Mouse (Mus musculus): ENCODE results near the gene Vwf.
A peak's percentile ranks its signal among the peaks of the same experiment; 100 is the strongest.

Vwf gene

GRCm38 (mm10) chr6:125541296-125541695, 5.3 kb upstream of the Vwf start:
- no peak for DNase-seq (ENCODE audit: low spot score in 2 of 2)

GRCm38 (mm10) chr6:125548406-125548805, 1.8 kb downstream of the Vwf start:
- no peak for DNase-seq (ENCODE audit: low spot score in 2 of 2)

DNA sequence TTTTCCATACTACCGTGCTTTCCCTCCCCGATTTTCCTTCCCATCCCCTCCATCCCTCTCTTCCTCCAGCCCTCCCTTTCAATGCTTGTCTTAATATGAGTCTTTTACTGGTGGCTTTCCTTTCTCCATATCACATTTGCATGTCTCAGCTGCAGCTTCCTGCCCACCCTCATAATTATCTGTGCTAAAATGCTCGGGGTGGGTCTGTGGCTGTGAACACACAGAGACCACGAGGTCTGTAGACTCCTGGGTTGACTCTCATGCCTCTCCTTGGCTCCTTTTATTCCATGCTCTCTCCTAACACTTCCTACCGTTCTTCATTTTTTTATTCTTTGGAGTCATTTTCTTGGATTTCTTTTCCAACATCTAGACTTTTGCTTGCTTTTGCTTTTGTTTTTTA, 3.6 kb downstream of the Vwf start:
- DNase-seq (ENCODE audit: low spot score in 2 of 2), result no peak

- DNase-seq (ENCODE audit: low spot score in 2 of 2), result no peak
These were observed 6.2 kb downstream of the Vwf start for GRCm38 (mm10) chr6:125552760-125553159.

- DNase-seq (ENCODE audit: low spot score in 2 of 2), result no peak
These were observed 7.0 kb downstream of the Vwf start for GRCm38 (mm10) chr6:125553551-125553950.

DNA sequence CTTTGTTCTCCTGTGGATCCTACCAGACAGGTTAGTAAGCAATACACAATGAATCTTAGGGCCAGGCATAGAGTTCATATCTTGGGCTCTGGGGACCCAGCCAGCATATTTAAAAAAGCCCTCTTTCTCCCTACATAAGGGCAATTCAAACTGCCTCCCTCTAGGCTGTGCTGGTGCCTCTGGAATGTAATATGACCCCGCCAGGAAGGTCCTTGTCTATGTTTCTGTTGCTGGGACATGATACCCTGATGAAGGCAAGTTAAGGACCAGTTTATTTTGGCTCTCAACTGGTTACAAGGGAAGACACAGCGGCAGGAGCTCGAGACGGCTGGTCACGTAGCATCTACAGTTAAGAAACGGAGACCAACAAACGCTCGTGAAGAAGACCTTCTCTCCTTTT, 12.3 kb downstream of the Vwf start:
- no peak for DNase-seq (ENCODE audit: low spot score in 2 of 2)

- no peak for DNase-seq (ENCODE audit: low spot score in 2 of 2)
These were observed 14.5 kb downstream of the Vwf start for GRCm38 (mm10) chr6:125561031-125561430.

GRCm38 (mm10) chr6:125561521-125561920, 14.9 kb downstream of the Vwf start:
- DNase-seq (ENCODE audit: low spot score in 2 of 2), result no peak

- DNase-seq (ENCODE audit: low spot score in 2 of 2), result no peak
These were observed 18.3 kb downstream of the Vwf start for GRCm38 (mm10) chr6:125564812-125565281.

GRCm38 (mm10) chr6:125565326-125565725, 18.8 kb downstream of the Vwf start:
- no peak for DNase-seq (ENCODE audit: low spot score in 2 of 2)

DNA sequence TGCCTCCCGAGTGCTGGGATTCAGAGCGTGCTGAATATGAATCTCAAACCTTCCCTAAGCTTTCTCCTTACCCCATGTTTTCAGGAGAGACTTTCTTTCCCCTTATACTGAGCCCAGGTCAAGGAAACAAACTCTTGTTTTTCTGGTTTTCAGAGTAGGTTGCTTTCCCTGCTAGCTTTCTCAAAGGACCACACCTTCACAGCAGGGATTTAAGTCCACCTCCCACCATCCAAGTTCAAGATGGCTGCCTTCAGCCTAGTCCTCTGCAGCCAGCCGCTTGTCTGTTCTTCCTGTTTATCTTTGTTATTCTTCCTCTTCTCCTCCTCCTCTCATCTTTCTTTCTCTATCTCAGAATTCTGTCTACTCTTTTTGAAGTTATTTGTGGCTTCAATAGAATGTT, 20.1 kb downstream of the Vwf start:
- DNase-seq (ENCODE audit: low spot score in 2 of 2), result no peak

DNA sequence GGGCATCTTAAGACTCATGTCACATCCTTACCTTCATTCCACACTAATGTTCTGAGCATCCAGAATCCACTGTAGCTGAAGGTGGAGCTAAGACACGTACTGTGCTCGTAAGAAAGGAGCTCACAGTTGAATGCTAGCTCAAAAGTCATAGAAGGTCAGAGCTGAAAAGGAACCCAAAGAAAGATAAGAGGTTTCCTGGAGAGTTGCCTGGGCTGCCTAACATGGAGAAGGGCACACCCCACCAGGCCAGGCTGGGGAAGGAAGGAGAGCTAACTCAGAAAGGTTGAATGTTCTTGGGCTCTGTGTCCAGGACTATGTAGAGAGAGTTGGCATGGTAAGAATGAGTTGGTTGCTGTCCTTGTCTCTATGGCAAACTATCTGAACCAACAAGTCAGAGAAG, 21.8 kb downstream of the Vwf start:
- no peak for DNase-seq (ENCODE audit: low spot score in 2 of 2)

- peak; percentile 44 to 48 for DNase-seq (ENCODE audit: low spot score in 2 of 2)
These were observed 26.0 kb downstream of the Vwf start for GRCm38 (mm10) chr6:125572291-125573188.

DNA sequence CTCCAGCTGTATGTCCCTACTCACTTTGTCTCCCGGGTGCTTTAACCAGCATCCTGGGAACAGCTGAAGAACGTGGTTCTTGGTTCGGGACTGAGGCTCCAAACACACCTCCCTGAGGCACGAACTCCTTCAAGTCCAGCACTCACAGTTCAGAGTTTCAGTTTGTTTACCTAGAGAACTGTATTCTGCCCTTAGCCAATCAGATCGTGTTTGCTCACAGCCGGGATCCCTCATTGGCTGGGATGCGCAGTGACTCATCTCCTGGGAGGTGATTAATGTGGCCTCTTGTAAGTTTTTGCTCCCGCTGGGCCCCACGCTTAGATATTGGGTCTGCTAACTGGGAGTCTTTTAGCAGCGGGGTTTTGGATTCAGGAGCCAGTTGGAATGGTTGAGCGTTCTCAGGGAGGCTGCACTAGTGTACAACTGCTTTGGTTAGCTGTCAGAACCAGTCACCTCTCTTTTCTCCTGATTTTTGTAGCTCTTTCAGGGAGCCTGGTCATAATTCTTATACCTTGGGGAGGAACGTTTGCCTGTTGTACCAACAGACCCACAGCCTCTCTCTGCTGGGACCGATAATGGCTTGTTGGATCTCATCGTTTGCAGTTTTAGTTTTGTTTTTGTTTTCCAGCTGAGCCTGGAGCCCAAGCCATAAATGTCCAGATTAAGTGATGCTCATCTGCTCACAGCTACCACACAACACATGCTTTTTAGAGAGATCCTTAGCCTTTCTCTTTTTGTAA, 26.8 kb downstream of the Vwf start:
- peak; percentile 22 to 32 for DNase-seq (ENCODE audit: low spot score in 2 of 2)

GRCm38 (mm10) chr6:125575080-125575479, 28.5 kb downstream of the Vwf start:
- DNase-seq (ENCODE audit: low spot score in 2 of 2), result no peak

DNA sequence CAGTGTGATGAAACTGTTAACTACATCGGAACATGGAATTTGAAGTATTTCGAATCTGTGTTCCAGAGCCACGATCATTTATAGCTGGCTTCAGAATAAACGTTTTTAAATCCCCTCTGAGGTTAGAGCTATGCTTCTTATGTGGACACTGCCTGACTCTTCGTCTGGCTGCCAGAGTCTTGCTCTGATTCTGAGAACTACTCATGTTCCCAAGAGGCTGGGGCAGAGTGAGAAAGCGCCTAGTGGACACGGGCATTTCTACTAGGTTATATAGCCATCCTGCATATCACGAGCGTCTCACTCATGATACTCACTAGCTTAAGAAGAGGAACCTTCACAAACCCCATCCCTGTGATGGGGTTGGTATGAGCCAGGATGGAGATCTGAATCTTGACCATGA, 30.7 kb downstream of the Vwf start:
- DNase-seq (ENCODE audit: low spot score in 2 of 2), result no peak

GRCm38 (mm10) chr6:125577882-125578646, 31.5 kb downstream of the Vwf start:
- DNase-seq (ENCODE audit: low spot score in 2 of 2), result no peak

DNA sequence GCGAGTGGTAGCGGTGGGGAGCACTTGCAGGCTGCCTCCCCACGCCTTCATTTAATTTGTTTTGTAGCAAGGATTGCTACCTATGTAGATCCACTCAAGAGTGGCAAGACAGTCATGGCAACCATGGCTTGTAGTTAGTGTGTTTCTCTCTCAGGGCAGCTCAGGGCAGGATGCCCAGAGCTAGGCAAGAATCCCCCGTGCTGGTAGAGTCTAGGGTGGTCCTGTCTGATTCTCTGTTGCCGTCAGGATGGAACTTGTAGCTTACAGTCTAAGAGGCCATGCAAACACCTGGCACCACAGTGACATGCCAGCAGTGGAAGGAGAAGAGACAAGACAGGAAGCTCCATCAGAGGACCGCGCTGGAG, 32.1 kb downstream of the Vwf start:
- DNase-seq (ENCODE audit: low spot score in 2 of 2), result no peak

- no peak for DNase-seq (ENCODE audit: low spot score in 2 of 2)
These were observed 33.3 kb downstream of the Vwf start for GRCm38 (mm10) chr6:125579864-125580263.

GRCm38 (mm10) chr6:125583666-125584065, 37.1 kb downstream of the Vwf start:
- no peak for DNase-seq (ENCODE audit: low spot score in 2 of 2)

- DNase-seq (ENCODE audit: low spot score in 2 of 2), result no peak
These were observed 37.7 kb downstream of the Vwf start for GRCm38 (mm10) chr6:125584266-125584665.

DNA sequence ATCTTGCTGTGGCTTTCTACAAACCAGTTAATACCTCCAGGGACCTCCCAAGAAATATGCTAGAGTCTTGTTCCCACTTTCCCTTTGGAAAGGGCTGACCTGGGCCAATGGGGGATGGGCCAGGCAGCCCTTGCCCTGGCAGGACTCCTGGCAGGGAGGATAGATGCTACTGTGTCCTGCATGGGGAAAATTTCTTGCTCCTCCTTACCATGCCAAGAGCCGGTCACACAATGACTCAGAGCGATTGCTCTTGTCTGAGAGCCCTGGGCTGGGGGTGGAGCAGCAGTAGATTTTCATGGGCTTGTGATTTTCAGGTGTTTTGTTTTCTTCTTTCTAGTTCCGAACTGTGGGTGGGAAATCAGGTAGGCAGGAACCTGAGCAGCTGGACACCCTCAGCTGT, 39.0 kb downstream of the Vwf start:
- no peak for DNase-seq (ENCODE audit: low spot score in 2 of 2)

All from frontal cortex, postnatal 14 days (tissue).